Mouse (Mus musculus): Measurements from ENCODE around the gene Rit1.

DNA sequence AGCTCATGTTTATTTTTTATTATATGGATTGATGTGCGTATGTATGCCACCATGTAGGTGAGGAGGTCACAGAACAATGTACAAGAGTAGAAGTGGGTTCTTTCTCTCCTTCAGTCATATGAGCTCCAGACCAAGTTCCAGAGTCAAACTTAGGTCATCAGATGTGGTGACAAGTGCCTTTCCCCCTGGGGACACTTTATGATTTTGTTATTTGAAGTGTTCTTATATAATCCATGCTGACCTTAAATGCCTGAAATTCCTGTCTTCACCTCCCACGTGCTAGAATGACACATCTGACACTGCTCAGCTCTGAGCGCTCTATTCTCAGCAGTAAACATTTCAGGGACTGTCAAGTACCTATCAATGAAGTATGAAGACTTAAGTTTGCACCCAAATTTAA is 15.4 kb upstream of the Rit1 start:
- TF ChIP-seq CTCF (IDR thresholded peaks at IDR 0.05; ENCODE audit: low read depth, low read length) (no peak), POLR2A (IDR thresholded peaks at IDR 0.05; ENCODE audit: extremely low read depth, insufficient read depth, low read length) (no peak)
